Mouse (Mus musculus) ovary, postnatal 10 days (tissue): ENCODE data around the gene 4930550C14Rik.

ENCODE experiments used
- DNase-seq: peaks from one replicate; pipeline ENCODE4 v3.0.0; 2022; ENCODE audit warnings: low spot score

4930550C14Rik gene

DNA sequence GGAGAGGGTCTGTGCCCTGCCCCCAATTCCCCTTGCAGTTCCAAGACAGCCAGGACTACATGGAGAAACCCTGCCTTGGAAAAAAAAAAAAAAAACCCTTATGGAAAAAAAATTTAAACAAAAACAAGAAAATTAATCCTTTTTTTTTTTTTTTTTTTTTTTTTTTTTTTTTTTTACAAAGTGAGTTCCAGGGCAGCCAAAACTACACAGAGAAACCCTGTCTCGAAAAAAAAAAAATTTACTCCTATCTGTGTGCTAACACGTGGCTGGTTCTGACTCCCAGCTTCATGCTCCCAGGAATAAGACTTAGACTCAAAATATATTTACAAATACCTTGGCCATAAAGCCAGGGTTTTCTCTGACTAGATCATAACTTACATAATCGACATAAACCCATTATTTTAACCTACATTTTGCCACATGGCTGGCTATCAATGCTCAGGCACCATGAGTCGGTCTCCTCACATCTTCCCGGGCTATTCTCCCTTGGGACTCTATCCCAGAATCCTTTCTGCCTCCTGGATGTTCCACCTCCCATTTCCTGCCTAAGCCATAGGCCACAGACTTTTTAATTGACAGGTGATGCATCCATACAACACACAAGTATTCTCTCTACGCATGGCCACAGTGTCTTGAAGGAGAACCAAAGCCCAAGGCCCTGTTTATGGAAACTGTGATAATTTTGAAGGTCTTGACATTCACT lies 2.1 kb downstream of the 4930550C14Rik start:
- no peak for DNase-seq

DNA sequence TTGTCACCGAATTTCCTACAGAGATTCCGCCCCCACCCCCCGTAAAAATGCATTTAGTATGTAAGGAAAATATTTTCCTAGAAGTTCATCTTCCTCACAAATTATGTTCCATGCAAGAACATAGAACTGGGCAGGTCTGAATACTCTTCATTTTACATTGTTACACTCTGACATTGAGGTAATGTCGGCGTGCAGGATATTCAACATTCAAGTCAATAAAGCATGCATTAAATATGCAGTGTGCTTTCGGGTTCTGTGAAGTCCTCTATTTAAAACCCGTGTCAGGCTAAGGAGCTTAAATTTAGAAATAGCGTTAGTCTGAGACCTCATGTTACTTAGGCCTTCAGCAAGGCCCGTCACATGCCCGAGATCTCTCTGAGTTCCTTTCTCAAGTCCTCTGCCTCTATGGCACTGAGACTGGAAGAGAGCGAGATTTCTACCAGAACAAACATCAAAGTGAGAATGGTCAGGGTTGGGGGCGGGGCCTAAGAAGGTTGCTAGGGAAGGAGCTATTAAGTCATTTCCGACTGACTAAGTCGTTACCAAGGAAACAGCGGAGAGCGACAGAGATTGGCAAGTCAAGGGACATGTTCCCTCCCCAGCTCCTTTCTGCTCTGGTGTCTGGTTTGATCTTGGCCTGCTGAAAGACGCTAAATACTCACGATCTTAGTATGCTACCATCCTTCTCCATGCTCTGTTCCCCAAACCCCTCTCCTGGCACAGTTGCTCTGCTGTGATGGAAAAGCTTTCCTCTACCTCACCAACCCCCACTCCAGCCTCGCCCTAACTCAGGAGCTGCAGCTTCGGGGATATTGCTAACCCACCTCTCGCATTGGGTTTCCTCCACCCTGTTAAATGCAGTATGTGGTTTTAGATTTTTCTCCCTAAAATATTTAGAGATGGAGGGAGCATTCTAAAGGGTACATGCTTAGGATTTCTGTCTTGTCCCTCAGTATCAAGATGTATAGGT lies 2.9 kb downstream of the 4930550C14Rik start:
- DNase-seq: no peak

DNA sequence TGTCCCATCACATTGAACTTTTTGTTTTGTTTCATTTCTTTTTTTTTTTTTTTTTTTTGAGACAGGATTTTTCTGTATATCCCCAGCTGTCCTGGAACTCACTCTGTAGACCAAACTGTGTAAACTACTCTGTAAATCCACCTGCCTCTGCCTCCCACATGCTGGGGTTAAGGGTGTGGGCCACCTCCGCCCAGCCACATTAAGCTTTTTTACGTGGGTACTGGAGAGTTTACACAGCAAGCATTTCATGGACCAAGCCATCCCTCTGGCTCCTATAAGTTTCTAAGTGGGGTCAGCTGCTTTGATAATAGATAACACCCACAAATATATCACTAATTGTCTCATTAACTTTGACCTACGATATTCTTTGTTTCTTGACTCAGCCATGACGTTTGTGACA lies 6.4 kb downstream of the 4930550C14Rik start:
- DNase-seq: no peak

DNA sequence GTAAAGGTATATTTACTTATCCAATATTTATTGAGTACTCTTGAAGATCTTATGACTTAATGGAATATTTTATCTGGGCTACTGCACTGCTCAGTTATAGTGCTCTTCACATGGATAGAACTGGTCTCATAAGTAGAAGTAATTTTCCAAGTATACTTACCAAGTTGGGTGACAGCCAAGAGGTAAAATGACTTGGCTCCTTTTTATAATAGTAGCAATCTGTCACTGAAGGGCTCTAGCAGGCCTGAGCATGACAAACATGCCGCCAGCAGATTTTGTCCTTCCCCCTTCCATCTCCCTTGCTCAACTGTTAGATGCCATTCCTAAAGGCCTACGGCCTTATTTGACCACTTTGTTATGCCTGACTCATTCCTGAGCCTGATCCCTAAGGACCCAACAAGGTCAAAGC lies 6.8 kb downstream of the 4930550C14Rik start:
- DNase-seq: no peak

DNA sequence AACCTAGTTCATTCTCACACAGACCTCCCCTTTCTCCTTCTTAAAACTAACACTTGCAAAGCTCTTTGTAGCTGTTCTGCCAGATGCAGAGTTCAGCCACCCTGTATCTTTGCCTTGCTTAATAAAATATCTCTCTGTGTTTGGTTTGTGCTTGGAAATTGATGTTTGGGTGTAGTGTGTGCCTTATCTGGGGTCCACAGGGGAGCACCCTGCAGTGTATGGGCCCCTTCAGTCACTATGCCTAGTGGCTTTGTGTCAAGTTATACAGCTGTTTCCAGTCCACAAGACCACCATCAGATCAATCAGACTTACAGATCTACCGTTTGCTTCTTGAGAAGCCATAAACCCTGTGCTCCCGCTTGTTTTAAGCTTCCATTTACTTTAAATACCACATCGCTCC lies 7.3 kb downstream of the 4930550C14Rik start:
- DNase-seq: no peak

DNA sequence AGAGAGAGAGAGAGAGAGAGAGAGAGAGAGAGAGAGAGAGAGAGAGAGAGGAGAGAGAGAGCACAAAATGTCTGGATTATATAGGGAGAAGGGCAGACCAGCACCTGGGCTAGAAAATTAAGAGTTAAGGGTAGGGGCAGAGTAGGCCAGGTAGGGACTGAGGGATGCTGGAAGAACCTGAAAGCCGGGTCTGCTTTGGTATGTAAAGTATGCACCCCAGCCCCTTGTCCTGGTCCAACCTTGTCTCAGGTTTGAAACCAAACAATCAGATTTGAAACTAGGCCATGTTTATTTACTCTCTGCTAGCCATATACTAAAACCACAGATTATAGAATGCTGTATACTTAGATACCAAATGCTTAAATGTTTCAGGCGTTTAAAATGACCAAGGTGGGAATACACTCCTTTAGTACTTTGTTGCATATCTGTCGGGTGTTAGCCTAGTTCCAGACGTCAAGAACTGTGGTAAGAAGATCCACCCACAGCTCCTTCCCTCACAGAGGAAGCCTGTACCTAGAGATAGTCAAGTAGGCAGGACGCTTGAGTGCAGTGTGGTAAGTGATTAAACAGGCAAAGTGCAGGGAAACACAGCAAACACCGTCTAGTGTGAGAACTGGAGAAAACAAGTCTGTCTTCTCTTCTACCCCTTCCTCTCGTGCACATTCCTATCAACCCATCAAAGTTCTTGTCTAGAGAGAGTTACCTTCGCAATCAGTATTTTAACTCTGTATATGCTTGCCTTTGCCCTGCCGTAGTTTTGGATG lies 20.2 kb downstream of the 4930550C14Rik start:
- no peak for DNase-seq

DNA sequence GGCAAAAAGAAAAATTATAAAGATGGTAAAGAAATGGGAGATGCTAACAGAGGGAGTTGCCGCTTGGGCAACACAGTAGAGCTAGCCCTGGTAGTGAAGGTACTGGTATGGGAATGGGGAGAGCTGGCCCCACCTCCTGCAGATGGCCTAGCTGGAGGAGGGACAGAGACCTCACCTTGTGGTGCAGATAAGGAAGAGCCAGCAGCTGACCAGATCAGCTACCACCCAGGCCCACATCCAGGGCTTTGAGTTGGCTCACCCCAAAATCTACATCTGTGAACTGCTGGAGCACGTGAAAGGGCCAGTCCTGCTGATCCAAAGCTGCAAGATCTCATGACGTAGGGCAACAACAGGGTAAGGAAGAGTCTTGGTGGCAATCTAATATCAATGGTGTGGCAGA lies 24.6 kb downstream of the 4930550C14Rik start:
- no peak for DNase-seq

DNA sequence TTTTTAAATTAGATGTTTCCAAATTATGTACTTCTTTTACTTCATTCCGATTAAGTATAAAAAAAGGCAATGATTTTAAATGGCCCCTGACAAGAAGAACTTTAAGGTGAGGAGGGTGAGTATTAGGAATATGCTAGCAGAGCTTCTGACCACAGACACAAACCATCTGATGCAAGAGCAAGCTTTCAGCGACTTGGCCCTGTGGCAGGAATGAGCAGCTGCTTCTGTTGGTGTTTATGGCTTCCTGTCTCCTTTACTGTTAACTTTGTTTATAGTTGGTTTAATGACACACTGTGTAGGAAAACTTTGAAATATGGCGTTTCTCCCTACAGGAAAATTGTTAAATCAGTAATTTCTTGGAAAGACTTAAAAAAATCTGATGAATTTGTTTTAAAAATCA lies 25.5 kb downstream of the 4930550C14Rik start:
- DNase-seq: no peak

DNA sequence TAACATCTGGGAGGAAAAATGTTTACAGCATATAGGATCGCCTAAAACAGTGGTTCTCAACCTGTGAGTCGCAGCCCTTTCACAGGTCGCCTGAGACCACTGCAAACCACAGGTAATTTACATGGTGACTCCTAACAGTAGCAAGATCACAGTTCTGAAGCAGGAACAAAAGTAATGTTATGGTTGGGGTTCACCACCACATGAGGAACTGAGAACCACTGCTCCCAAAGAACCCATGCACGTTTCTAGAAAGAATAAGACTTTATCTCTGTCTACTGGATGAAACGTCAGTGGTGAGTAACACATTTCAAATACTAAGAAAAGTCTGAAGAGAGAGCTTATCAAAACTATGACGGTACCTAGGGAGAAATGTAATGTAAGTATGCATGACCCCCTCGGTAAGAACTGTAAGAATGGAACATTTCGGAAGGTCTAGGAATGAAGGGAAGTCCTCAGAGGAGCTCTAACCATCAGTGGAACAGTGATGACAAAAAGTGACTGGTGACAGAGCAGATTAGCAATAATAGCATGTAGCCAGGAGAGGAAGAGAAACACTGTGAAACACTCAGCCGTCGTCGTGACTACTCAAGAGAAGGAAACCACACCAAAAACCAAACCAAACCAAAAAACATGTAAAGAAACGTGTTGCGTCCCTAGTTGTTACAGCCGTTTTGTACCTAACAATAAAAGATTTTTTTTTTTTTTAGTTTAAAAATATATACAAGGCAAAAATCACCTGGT lies 33.9 kb downstream of the 4930550C14Rik start:
- no peak for DNase-seq

DNA sequence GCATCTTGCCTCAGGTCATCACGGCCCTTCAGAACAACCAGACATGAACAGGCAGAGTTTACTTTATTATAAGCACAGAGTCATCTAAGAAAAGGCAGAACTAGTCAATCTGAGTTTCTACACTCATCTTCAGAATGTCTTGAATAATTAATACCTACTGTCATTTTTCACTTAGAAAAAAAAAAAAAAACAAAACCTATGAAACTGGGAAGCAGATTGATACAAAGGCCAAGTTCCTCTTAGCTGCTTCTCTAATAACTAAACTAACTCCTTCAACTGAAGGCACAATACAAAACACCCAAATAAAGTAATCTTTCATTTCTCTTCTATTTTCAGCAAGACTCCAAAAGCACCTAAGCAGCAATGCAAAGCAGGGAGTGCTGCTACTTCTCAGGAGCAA lies 48.5 kb downstream of the 4930550C14Rik start:
- no peak for DNase-seq

DNA sequence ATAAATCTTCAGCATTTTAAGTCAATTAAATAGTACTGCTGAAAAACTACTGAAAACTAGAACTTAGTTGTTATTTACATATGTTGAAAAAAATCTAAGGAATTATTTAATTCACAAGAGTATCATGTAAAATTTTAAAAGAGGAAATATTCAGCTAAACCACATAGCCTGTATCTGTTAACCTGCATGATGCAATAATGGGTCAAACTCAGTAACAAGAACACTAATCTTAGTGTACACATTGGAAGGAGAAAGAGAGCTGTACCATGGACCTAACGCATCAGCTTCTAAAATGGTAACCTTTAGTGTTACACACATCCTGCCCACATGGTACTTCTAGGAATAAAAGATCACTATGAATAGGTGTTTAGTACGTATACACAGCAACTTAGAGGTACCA lies 49.9 kb downstream of the 4930550C14Rik start:
- DNase-seq: no peak

DNA sequence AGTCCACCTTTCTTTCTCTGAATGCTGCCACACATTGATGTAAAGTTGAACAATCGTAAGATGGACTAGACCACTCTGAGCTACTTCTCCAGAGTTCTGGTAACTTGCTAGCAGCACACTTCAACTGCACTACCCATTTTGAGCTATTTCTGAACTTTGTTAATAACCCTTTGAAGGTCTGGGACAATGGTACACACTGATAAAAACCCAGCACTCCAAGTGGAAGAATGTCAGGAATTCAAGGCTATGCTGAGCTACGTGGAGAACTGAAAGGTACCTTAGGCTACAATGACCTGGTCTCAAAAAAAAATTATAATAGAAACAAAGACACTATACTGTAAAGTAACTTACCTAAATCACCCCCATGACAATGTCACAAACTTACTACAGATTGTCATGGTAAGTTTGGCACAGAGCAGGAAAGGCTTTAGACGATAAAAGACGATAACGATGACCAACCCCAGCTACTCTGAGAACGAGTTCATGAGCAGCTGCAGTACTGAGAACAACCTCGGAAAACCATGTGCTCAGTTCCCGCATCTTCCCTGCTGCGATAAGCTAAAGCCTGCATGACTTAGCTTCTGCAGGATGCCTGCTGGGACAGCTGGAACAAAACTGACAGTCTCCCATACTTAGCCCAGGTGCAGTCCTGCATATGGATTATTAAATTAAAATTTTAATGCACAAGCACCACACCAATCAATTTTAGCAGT lies 70.8 kb downstream of the 4930550C14Rik start:
- no peak for DNase-seq
